Mouse (Mus musculus) gastrocnemius, postnatal 10 days (tissue): ENCODE results near the gene Lrrc42. TPM values are rescaled to one million over a fixed set of nuclear protein-coding genes. Genes with fewer than 3 reads are reported as not detected.

Source experiments
- DNase-seq: peaks from one replicate; pipeline ENCODE4 v3.0.0; 2021; ENCODE audit warnings: mixed read lengths
- total RNA-seq, 2 experiments: library from RNA; stranded (reverse); gene quantifications; 2 replicates each; pipeline ENCODE4 v1.2.3; 2021

The Lrrc42 gene
- total RNA-seq, 2 experiments from 2014 or later = 16.4 to 17.6 TPM

DNA sequence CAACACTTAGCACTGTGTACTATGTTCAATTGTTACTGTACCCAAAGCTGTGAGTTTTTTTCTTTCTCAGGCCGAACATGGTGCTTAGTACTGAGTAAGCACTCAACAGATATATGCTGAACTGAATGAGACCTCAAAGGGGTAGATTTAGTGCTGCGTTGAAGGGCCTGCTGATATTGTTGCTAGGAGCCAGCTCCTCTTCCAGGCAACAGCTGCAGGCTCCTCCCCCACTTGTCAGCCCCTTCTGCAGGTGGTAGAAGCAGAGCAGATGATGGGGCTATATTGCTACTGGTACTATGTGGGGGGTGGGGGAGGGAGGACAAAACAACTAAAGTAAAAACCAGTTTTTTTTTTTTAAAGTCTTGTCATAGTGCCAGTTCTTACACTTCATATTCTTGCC is 3.9 kb downstream of the Lrrc42 start:
- no peak for DNase-seq

DNA sequence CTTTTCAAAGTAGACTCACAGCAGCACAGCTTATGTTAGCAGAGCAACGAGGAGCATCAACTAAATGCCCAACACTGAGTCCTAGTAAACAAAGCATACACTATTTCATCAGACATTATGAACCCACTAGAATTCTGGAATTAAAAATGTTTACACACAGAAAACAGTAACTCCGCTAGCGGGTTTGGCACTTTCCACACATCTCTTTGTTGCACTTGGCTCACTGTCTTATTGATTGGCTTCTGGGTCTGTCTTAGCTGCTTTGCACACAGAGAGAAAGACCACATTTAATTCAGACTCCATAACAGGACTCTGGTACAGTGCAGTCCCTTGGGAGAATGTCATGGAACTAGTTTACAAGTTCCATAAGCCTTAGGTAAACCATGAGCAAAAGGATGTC is 5.3 kb downstream of the Lrrc42 start:
- no peak for DNase-seq

DNA sequence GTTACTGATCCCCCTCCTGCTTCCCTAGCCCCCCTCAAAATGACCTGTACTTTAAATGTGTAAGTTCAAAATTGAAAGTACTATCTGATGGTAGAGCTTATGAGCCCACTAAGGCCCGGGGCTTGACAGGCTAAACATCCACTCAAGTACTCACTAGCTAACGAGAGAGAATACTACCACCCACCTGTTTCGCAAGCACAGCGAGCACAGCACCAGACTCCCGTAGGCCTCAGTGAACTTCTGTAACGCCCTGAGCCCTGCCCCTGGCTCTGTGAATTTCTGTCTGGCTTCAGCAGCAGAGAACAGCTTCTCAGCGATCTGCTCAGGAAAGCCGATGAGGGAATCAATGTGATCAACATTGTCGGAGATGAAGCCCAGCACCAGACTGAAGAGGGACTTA is 6.2 kb downstream of the Lrrc42 start:
- DNase-seq = no peak

DNA sequence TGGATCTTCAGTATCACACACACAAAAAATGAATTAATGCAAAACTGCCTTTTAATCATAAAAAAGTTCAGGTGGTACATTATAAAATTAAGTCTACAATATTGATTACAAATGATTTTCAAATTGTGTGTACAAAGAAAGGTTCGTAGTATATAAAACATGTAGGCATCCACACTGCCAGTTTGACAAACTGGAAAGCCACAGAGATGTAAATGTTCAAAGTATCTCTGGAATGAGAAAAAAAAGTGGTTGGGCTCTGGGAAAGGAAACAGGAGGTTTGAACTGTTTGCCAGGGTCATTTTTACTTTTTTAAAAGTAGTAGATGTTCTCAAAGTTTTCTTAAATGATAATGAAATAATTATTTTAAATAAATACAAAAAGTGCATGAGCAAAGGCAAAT is 7.3 kb downstream of the Lrrc42 start:
- no peak for DNase-seq

DNA sequence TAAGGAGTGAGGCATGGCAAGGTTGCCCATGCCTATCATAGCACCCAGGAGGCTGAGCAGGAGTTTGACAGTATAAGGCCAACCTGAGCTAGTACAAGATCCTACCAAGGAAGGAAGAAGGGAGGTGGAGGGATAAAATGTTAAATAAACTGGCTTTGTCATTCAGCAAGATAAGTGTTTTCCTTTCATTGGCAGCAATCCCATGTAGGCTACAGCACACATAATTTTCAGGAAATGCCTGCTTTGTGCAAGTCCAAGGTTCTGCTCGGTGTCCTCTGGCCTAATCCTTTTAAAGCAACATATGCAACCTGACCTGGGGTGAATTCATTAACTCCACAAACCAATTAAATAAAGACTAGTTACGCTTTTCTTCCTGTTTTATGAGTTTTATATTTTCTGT is 8.0 kb downstream of the Lrrc42 start:
- no peak for DNase-seq

DNA sequence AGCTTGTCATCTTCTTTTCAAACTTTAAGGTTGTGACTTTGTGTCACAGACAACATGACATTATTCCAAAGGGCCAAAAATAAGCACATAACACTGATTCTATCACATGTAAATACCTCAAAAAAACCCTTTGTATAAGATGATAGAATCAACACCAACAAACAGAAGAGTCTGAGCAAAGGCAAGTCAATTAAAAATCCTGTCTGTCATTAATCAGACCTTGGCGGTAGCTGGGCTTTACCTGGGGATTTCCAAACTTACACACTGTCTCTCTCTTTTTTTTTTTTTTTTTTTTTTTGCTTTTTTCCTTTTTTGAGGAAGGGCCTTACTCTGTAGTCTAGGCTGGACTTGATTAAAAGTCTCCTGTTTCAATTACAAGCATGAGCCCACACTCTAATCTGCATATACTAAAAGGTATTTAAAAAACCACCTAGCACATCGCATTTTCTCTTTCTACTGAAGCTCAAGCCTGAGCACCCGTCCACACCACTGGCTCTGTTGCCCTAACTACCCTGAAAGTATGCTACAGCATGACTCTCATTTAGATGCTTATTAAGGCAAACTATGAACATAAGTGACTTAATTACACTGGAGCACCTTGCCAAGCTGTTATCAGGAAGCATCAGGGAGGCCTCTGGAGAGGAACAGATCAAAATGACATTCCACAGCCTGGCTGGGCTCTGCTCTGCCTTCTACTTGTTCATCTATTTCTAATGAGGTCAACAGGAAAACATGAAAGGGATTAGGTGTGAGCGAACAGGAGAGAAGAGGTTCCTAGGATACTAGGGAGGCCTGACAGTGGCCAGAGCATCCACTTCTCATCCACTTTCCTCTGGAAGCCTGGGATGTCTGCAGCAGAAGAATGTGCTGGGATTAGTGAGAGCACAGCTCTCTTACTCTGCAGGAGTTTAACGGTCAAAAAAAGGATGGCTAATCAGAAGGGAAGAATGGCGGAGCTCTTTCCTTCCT is 9.7 kb downstream of the Lrrc42 start:
- DNase-seq = no peak

DNA sequence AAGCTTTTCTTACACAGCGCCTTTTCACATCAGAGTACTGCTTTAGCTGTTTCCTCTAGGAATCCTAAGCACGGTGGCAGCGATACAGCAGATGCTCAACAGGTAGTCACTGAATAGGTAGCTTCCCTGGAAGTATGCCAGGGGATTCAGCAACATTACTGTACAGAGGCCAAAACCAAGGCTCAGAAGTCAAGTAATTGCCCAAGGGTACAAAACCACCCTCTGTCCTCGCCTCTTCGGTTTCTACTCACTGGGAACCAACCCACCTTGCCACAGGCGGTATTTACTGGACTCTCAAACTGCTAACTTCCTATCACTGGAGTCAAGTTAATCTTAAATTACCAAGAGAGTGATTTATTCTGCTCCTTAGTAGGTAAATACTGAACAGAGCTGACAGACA is 13.1 kb downstream of the Lrrc42 start:
- no peak for DNase-seq

DNA sequence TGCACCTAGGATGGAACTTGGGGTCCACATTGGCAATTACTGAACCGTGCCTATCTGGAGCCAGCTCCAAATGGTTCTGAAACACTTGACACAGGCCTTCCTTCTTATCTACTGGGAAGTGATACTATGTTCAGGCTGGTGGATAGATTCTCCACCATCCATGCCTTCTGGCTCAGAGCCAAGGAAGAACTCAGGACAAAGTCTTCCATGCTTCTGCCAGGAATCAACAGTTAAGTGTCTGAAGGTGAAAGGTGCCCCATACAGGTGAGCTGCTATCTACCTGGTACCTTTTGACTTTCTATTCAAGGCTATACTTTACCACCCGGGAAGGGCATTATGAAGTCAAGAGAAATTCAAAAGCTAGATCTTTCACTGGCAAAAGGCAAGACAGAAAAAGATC is 15.1 kb downstream of the Lrrc42 start:
- no peak for DNase-seq

DNA sequence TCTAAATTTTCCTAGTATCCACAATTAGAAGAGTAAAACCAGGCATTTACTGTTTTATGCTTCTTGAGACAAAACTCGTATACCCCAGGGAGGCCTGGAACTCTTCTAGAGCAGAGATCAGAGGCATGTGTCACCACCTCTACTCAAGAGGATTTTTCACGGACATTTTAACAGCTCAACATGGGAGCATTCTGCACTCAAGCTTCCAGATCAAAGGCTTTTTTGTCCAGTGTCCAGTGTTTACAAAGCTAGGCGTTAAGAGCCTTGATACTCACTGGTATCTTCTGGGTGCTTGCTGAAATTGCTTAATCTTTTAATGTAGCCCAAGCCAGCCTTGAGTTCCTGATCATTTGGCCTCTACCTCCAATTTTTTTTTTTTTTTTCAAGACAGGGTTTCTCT is 21.1 kb downstream of the Lrrc42 start:
- DNase-seq = no peak

DNA sequence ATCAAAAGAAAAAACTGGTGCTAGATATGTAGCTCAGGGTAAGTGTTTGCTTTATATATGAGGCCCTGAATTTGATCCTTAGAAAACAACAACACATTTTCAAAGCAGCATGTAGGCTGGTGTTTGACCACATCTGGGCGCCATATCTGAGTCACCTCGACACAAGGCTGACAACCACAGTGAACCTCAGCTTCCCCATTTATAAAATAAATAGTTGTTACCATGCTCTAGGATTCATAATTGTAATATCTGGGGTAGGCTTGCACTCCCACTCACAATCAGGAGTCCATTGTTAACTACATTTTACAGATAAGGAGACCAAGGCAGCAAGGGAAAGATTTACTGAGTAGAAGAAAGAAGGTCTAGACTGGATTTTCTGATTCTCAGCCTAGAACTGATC is 27.0 kb downstream of the Lrrc42 start:
- DNase-seq = no peak

DNA sequence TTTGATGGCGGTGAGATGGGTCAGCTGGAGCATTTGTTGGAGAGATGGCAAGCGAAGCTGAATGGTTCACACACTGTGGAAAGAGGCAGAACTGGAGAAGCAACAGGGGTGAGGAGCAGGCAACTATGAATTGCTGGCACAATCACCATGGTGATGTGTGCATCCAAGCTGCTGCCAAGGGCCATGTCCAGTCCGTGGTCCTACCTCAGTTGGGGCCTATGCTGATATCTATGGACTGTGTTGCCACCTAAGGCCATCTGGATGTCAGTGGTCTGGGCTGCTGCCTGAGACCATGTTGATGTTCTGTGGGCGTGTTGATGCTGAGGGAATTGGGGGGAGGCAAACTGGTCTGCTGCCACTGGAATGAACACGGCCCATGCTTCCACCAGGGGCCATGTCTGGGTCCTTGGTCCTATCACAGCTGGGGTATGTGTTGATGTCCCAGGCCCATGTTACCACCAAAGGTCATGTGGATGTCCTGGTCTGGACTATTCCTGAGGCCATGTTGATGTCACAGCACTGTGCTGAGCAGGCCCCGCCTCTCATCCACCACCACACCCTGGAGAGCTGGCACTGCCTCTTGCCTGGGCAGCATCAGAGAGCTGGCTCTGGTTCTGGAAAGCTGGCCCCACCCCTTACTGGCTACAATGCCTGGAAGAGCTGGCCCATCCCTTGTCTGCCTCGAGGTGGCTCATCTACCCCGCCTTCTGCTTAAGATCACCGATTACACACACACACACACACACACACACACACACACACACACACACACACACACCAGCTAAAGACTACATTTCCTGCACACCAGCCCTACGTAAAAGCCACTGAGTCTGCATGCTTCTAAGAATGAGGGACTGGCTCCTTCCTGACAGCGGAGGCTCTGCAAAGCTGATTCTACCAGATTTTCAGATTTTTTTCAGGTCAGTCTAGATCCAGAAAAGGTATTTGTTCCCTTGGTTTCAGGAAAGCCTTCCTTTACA is 29.8 kb downstream of the Lrrc42 start:
- peak; percentile 68 for DNase-seq

DNA sequence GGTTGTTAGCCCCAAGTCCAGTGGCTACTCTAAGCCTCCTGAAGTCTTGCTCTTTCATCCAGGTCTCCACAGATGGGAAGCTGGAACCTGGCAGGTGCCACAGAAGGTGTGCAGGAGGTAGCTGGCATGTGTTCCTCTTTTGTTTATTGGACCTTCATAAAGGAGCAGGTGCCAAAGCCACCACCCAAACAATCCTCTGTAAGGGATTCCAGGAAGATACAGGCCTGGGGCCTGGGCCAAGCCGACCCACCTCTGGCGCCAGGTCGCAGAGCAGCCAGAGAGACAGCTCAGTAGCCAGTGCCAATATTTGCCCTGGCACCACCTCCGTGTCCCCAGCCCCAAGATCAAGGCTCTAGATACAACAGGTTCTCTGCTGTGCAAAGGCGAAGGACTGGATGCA is 31.8 kb downstream of the Lrrc42 start:
- no peak for DNase-seq

DNA sequence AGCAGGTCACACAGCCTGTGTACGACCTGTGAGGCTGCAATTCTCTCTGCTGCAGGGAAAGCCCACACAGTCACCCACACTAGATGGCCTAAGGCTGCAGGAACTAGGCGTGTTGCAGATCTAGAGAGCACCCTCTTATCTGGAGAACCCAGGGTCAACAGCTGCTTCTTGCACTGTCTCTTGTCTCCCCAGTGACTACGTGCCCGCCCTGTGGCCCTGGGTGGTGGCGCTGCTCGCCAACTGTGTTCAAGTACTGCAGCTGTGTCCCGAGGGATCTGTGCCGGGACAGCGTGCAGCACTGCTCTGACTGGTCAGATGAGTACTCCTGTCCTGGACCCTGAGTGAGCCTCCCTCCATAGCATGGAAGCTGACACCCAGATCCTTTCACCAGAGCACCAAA is 35.8 kb downstream of the Lrrc42 start:
- DNase-seq = no peak

DNA sequence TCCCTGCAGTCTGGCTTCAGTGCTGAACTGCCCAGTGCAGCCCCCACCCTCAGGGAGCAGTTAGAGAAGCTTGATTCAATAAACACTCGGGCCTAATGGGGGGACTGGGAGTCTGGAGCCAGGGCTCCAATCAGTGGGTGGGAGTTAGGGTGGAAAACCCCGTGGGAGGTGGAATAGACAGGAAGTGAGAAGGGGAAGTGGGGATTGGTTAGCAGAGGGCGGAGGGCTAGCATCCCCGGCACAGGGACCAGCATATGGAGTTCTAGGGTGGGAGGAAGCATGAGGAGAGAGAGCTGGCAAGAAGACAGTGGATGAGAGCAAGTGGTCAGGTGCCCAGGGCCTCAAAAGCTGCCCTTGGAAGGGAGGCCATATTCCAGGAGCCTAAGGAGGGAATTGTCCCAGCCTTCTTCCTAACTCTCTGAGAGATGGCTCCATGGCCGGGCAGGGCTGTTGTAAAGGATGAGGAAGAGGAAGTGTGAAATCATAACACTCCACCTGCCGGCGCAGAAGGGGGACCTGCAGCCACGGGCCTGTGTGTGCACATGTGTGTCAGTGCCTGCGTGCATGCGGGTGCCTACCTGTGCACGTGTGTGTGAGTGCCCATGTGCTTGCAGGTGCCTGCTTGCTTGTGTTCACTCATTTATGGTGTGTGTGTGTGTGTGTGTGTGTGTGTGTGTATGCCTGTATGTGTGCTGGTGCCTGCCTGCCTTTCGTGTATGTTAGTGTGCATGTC is 39.9 kb downstream of the Lrrc42 start:
- DNase-seq = no peak

DNA sequence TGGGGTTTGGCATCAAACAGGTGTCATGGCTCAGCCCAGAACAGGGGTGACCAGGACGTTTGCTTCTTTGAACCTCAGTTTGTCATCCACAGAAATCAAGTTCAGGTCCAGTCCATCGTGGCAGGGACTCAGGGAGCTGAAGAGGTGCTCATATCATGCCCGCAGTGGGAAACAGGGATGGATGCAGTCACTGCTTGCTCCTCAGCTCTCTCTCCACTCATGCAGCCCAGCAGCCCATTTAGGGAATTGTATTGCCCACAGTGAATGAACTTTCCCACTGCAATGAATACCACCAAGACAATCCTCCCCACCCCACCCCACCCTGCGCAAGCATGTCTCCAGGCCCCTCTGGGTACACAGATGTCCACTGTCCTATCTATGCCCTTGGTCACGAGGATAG is 41.4 kb downstream of the Lrrc42 start:
- no peak for DNase-seq

DNA sequence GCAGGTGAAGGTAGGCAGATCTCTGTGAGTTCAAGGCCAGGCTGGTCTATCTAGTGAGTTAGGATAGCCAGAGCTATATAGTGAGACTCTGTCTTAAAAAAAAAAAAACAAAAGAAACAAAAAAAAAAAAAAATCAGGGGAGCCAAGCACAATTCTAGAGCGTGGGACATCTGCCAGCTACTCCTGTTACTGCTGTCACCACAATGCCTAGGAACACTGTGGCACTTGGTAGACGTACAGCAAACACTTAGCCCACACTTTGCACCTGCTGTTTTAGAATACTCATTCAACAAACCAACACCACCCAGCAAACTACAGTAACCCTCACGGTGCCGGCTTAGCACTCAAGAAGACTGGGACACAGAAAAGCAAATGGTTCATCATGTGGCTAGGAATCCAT is 41.9 kb downstream of the Lrrc42 start:
- DNase-seq = no peak

DNA sequence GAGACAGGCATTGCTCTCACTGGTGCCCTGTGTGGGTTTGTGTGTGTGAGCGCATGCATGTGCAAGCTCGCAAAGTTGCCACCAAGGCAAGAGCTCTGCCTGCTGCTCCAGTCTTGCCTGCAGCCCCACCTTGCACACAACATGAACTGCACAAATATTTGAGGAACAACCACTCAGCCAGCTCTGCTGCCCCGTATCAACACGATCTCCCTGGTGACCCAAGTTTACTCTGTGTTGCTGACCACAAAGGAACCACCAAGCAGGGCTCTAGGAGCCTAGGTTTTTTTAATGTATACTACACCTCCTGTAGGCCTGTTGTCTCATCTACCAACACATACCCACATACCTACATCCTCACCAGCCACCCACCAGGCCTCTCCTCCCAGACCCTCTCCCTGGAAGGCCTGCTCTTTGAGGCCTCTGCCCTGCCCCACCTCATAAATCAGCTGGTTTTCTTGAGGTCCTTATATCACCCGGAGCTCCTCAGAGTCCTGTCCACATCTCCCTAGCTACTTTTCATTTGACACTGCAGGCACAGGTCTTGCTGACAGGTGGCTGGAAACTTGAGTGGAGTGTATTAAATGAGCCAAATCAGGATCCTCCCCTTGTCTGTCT is 42.7 kb downstream of the Lrrc42 start:
- no peak for DNase-seq

DNA sequence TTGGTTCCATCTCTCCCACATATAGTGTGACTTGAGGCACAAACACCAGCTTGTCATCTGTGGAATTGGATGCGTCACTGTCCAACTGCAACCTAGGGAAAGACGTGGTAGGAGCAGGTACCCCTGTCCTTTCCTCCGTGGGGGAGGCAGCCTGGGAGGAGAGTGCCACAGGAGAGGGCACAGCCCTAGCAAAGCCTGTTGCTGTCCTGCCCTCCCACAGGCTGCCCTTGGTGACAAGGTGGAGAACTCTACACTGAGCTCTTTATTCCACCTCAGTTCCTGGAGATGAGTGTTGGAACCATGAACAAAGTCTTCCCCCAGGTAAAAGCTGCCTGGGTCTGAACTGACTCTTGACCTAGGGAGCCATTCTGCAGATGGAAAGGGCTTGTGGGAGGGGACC is 44.5 kb downstream of the Lrrc42 start, which contains the start of gene Ldlrad1:
Gene Ldlrad1 (plus strand): TSS at position 301 of the 400 bp plus-strand sequence.
- no peak for DNase-seq

DNA sequence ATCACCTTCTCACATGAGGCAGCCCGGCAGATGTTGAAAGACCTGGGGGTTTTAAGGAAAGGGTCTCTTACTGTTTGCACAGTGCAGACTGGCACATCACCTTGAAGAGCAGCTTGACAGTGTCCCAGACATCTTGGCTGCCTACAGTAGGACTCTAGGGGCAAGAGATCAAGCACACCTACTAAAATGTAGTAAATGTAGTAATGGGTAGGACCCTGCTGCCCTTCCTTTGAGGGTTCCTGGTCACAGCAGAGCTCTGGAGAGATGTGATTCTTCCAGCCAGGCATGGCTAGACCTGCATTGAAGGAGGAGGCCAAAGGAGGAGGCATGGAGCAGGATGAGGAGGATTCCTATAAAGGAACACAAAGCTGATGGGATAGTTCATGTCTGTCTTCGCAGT is 46.3 kb downstream of the Lrrc42 start:
- DNase-seq = no peak

DNA sequence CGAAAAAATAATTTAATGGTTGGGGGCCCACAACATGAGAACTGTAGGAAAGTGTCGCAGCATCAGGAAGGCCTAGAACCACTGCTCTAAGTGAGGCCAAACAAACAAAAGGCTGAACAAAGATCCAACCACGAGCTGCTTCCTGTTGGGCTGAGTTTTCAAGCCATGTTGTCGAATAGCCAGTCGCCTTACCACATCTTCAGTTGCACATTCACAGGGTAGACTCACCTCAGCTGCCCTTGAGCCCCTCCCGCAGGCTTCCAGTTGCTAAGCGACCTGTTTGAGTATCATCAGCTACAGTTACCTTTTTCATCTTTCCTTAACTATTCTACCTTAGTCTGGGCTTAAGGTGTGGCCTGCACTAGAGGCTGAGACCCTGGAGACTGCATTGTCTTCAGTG is 50.3 kb downstream of the Lrrc42 start:
- no peak for DNase-seq

DNA sequence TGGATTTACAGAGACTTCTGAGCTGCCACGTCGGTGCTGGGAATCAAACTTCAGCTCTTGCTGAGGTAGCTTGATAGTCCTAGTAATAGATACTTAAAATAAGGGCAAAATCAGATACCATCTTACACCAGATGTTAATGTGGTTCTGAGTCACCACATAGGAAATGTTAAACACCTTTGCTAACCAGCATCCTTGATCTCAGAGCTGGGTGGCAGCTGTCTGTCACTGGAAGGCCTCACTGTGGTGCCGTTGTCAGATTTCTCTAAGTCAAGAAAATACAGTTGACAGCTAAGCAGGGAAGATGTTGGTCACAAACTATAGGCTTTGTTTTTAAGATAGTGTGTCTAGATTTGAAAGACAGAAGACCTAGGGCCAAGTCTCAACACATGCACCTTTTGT is 51.6 kb downstream of the Lrrc42 start:
- DNase-seq = no peak

DNA sequence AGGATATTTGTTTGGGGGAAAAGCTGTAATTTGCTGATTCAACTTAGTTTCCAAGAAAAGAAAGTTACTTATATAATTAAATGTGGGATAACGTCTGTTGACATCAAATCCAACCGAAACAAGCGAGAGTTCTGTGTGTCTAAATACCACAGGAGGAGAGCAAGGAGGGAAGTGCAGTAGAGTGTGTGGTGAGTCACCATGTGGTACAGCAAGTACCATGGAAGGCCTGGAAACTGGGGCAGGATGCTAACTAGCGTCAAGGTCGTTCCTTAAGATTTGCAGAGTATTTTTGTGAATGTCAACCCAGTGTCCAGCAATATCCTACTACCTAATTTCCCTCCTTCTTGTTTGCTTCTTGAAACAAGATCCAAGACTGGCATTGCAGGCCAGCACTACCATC is 55.3 kb downstream of the Lrrc42 start:
- no peak for DNase-seq
